Mouse (Mus musculus): ENCODE results near the gene Ip6k3.
A peak's percentile ranks its signal among the peaks of the same experiment; 100 is the strongest.

The Ip6k3 gene

GRCm38 (mm10) chr17:27167545-27167944 lies at the start of gene Ip6k3:
Ip6k3 (minus strand) TSS chr17:27167795.
- DNase-seq (ENCODE audit: low spot score): no peak

GRCm38 (mm10) chr17:27212768-27213525 lies 45.4 kb upstream of the Ip6k3 start:
- DNase-seq (ENCODE audit: low spot score): no peak

DNA sequence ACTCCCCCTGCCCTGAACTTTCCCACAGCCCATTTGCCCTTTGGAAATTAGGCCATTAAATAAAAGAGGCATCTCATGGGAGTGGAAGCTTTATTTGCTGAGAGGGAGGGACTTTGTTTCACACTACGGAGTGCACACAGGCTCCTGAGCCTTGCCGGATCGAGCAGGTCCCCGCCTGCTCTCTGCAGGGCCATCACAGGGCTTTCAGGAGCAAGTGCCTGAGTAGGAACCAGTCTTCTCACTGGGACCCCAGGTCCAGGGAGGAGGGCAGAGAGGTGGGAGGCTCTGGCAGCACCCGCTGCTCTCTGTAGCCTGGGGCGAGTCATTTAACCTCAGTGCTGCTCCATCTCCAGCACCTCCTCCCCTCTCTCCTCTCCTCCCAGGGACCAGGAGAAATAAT lies 44.4 kb upstream of the Ip6k3 start:
- DNase-seq (ENCODE audit: low spot score): no peak

DNA sequence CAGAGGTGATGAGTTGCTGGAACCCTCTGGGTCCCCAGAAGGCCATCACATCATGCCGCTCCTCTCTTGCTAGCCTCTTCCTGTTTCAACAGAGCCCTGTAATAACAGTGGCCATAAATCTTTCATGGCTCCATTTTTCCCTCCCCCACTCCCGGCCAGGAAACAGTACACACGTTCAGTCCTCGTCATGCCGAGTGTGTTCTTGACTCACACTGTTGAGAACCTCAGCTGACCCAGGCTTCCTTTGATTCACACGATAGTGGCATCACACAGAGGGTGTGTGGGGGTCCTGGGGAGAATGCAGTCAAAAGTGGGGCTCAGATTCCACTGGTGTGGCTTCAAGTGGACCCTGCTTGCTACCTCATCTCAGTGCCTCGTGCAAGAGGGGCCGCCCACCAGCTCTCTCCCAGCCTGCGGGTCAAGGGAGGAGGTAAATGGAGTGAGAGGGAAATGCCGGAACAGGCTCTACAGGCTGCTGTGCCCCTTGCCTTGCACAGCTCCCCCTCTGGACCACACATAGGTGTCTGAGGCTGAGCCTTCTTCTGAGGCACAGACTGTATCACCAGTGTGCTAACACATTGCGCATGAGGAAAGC lies 39.6 kb upstream of the Ip6k3 start:
- no peak for DNase-seq (ENCODE audit: low spot score)

DNA sequence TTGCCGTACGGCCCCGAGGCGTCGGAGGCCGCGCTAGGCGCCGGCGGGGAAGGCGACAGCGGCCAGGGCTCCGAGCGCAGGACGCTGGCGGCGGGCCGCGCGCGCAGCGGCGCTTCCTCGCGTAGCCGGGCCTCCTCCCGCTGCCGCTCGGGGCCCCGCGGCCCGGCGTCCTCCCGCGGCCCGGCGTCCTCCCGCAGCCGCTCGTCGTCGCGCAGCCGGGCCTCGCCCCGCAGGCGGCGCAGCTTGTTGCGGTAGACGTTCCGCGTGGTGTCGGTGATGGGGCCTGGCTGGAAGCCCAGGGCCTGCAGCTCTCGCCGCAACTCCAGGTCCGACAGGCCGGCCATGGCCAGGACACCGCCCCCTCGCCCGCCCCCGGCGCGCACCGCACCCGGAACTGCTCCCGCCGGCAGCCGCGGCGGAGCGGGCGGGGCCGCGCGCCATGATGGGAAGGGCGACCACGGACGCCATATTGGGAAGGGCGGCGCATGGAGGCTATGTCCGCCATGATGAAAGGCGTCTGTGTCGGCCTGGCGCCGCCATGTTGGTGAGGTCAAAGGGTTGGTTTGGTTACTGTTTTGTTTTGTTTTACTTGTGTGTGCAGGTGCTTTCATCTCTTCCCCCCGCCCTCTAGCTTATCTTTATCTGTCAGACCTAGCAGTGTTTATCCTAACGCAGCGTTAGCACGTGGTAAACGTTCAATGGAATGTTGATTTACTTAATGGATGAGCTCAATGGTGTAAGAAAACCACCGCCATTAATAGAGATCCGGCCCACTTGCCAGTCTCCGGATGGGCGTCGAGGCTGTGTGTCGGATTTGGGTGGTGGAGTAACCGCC lies 36.7 kb upstream of the Ip6k3 start, which contains the start of gene Lemd2:
Gene Lemd2 (minus strand): TSS at position 395 of the 835 bp plus-strand sequence.
- peak; percentile 94 for DNase-seq (ENCODE audit: low spot score)

DNA sequence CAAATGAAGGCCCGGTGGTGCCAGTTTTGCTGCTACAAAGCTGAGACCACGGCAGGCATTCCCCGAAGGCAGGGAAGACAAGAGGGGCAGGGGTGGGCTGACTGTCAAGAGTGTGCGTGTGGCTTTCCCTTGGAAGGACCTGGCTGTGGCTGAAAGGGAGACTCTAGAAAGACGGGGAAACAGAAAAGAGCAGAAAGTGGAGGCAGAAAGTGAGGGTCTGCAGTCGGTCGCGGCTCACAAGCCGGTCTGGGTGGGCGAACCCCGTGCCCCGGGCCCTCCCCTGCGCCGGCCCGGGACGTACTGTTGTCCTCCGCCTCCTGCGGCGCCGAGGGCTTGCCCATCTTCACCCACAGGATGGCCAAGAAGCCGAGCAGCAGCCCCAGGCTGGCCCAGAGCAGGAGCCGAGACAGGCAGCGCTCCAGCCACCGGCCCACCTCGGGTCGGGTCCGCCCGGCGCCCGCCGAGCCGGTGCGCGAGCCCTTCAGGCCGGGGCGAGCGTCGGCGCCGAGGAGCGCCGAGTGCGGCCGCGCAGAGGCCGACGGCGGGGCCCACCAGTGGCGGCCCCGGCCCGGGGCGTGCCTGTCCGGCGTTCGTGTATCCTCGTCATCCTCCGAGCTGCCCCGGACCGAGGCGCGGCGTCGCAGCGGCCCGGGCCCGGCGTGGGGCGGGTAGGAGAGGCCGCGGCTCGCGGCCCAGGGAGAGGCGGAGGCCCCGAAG lies 35.9 kb upstream of the Ip6k3 start:
- DNase-seq (ENCODE audit: low spot score): no peak

DNA sequence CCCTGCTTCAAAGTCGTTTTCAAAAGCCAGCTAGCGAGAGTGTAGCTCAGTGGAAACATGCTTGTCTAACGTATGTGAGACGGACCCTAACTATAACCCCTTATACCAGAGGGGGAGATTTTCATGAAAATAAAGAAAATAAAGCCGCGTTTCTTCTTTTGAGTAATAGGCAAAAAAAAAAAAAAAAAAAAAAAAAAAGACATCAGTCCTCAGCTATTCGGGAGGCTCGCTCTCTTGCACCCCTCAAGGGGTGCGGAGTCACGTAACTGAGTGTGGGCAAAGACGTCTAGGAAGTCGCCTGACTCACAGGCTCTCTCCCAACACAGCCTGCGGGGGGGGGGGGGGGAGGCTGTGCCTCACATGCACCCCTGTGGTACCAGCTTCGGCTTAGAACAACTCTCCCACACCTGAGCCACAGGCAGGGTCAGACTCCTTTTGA lies 35.3 kb upstream of the Ip6k3 start:
- DNase-seq (ENCODE audit: low spot score): no peak

DNA sequence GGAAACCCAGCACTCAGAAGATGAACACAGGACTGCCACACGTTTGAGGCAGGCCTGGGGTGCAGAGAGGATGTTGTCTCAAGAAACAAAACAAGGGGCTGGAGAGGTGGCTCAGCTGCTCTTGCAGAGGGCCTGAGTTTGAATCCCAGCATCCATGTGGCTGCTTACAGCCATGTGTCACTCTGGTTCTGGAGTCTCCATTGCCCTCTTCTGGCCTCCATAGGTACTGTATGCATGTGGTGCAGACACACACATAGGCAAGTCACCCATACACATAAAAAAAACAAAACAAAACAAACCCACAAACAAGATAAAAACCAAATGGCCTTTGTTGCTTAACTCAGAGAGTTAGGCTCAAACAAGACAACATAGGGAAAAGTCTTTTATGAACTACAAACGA lies 34.4 kb upstream of the Ip6k3 start:
- no peak for DNase-seq (ENCODE audit: low spot score)

DNA sequence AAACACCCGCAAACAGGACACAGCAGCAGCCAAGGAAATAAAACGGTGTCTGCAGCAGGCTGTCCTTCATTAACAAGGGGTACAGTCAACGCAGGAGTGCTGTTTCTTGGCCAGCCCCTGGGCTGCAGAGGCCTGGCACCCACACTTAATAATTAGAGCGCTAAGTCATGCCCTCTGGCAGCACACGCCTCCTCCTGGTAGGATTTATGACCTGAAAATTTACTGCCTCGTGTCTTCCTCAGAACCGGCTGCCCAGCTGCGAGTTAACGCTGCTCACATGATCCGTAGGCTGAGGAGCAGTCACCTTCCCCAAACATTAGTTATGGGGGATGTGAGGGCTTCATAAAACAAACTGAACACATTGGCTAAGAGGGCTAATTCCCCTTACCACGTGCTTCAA lies 33.2 kb upstream of the Ip6k3 start:
- DNase-seq (ENCODE audit: low spot score): no peak

GRCm38 (mm10) chr17:27199864-27200263 lies 32.3 kb upstream of the Ip6k3 start:
- no peak for DNase-seq (ENCODE audit: low spot score)

- DNase-seq (ENCODE audit: low spot score): no peak
Observed at GRCm38 (mm10) chr17:27199205-27199604, 31.6 kb upstream of the Ip6k3 start.

GRCm38 (mm10) chr17:27196206-27196605 lies 28.6 kb upstream of the Ip6k3 start:
- no peak for DNase-seq (ENCODE audit: low spot score)

GRCm38 (mm10) chr17:27194258-27195185 lies 26.9 kb upstream of the Ip6k3 start:
- DNase-seq (ENCODE audit: low spot score): no peak

DNA sequence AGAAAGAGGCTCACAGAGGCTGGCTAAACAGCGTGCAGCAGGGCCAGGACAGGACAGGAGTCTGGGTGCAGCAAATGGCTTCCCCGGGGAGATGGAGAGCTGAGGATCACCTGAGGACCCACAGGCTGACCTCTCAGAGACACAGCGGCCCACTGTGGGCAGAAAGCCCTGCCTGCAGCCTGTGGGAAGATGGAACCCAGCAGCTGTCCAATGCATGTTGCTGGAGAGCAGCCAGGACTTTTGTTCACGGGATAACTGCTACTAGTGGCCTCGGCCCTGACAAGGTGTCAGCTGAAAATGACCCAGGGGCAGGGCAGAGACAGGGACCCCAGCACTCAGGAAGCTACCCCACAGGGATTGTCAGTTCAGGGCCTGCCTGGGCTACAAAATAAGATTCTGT lies 24.2 kb upstream of the Ip6k3 start:
- no peak for DNase-seq (ENCODE audit: low spot score)

DNA sequence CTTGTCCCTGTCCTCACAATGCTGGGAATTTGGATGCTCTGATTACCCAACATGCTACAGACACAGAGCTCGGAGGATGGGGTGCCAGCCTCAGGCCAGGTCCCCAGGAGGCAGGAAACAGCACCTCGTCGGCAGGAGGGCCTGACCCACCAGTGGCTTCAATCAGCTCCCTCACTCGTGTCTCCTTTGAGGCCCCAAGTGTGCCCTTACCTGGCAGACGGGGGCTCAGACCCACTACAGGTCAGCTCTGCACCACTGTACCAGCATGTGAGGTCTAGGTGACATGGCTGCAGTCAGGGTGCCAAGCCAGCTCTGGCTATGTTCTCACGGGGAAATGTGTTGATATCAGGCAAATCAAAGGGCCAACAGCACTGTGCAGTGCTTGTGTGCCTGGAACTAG lies 23.6 kb upstream of the Ip6k3 start:
- no peak for DNase-seq (ENCODE audit: low spot score)

DNA sequence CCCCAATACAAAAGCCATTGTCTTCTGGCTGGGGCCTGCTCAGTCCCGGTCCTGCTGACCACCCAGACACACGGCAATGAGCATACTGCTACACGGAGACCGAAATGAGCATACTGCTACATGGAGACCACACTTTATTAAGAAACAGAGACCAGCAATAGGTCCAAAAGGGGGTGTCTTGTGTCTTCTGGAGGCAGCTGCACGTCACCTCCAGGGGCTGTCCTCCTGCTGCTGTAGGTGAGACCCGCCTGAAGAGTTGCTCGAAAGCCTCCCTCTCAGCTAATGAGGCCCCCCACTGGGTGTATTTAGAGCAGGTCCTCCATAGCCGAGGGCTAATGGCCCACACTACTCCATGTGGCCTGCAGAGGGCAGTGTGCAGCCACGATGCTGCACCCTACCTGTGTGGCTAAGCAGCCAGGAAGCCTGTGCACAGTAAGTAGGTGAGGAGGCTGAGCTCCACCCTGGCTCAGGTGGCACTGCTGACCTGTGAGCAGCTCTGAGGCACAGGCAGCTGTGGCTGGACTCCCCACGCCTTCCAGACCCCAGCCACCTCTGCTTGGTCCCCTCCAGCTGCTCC lies 22.1 kb upstream of the Ip6k3 start:
- DNase-seq (ENCODE audit: low spot score): no peak

DNA sequence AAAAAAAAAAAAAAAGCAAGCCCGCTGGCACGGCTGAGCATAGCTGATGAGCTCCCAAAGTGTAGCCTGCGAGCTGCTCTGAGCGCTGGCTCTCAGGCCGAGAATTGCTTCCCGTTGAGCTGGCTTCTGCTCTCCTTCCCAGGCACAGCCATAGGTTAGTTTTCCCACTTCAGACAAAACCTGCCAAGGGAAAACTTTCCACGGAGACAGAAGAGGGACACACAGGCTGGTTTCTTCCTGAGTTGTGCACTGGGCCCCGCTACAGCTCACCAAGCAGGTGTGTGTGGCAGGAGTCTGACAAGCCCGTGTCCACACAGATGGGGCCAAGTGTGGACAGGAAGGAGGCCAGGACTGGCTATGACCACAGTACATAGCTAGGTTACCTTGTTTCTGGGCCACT lies 21.3 kb upstream of the Ip6k3 start:
- DNase-seq (ENCODE audit: low spot score): no peak

- no peak for DNase-seq (ENCODE audit: low spot score)
Observed at GRCm38 (mm10) chr17:27187059-27187458, 19.5 kb upstream of the Ip6k3 start.

DNA sequence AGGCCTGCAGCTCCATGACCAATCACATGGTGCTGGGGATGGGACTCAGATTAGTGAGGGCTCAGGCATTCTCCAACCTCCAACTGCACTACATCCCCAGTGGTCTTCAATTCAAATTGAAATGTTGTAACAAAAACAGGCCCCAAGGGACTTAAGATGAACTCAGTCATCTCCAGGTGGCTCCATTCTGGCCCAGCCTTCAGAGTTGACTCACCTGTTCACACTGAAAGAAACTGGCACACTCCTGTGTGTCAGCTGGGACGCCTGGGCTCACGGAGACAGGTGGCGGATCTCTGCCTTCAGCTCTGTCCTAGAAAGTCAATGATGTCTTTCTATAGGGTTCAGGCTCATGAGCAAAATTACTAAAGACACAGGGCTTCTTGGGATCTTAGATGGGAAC lies 18.5 kb upstream of the Ip6k3 start:
- DNase-seq (ENCODE audit: low spot score): no peak

DNA sequence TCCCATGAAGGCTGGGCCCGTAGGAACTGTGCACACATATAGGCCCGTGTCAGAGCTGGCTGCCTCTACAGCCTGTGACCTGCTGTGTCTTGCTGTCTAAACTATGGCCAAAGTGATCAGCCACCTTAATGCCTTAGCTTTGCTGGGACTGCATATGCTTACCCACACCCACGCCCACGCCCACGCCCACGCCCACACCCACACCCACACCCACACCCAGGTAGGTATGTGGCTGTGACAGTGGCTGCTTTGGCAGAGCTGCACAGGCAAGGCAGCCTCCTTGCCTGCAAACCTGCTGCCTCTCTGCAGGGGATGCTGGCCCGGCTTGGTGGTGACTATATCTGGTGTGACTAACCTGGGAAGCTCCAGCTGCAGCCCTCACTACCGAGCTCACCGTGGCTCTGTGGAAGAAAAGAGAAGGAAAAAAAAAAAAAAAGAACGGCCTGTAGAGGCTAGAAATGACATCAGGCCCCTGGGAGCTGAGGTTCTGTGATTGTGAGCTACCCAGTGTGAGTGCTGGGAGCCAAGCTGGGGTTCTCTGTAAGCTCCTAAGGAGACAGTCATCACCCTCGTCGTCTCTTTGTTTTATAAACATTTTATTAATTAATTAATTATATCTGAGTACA lies 16.2 kb upstream of the Ip6k3 start:
- no peak for DNase-seq (ENCODE audit: low spot score)

All from left cerebral cortex, adult 11 months (tissue).